Mouse (Mus musculus) erythroblast, embryonic 14.5 days (primary cell): ENCODE data around the gene Smarcd3.

Experiments
- GATA1 ChIP-seq: IDR thresholded peaks from 2 replicates; pipeline ENCODE4 v1.6.1; 2012; ENCODE audit warnings: low read length, inconsistent platforms, mixed read lengths
- TAL1 ChIP-seq: IDR thresholded peaks from 3 replicates; pipeline ENCODE4 v1.6.1; 2012; ENCODE audit warnings: low read length, inconsistent platforms, mixed read lengths

DNA sequence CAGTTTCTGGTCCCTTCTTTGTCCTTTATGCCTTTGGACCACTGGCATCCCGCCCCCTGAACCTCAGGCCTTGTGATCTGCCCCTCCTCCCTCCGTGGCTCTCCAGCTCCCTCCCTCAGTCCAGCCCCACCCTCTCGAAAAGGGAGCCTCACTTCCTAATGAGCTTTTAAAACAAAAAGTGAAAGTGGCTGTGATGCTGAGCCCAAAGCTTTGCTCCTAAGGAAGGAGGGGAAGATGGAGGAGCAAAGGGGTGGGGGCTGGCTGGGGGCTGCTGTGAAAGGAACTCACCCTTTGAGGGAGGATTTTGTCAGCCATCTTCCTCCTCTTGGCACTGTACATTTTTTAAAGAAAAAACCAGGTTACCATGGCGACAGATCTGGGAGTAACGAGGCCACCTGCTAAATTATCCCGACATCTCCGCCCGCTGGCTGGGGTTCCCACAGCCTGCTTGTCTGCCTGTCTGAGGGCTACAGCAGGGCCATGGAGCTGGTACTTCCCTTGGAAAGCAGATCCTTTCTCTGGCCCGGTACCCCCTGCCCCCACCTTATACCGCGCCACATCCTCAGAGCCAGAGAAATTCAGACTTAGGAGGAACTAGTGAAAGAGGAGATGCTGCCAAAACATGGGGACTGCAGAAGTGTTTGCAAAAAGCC is 27.6 kb downstream of the Smarcd3 start:
- no peak for TF ChIP-seq TAL1
- TF ChIP-seq GATA1: no peak
